Mouse (Mus musculus): ENCODE data around the gene Tuba3b.

- TF ChIP-seq CTCF (IDR thresholded peaks at IDR 0.05; ENCODE audit: low read depth, low read length) (no peak), GATA1 (IDR thresholded peaks at IDR 0.05; ENCODE audit: borderline replicate concordance, low read length) (no peak), POLR2AphosphoS5 (IDR thresholded peaks at IDR 0.05; ENCODE audit: insufficient replicate concordance, low read depth, low read length) (no peak), TAL1 (conservative IDR thresholded peaks at IDR 0.05; ENCODE audit: low read depth, low read length) (no peak)
These were observed 1.3 kb upstream of the Tuba3b start, which contains the start of gene Lmntd1 for GRCm38 (mm10) chr6:145614219-145614618.
